Mouse (Mus musculus): ENCODE results near the gene Nhsl1. TPM values are rescaled to one million over a fixed set of nuclear protein-coding genes. Genes with fewer than 3 reads are reported as not detected.

Gene Nhsl1
- polyA plus RNA-seq, 1 experiment from 2014 or later: 12.9 TPM

GRCm38 (mm10) chr10:18482558-18483141, 163.9 kb downstream of the Nhsl1 start:
- Histone ChIP-seq H3K9ac (no peak overlapping the region), H3K4me3 (no peak overlapping the region)

GRCm38 (mm10) chr10:18483658-18484057, 164.9 kb downstream of the Nhsl1 start:
- no peak overlapping the region for H3K4me3 ChIP-seq
- H3K36me3 ChIP-seq (replicated peaks): no peaks in the 10 kb centered on the region
- H3K9ac ChIP-seq: no peak overlapping the region
- no peaks in the 10 kb centered on the region for H3K9me3 ChIP-seq
- H3K4me2 ChIP-seq: no peak overlapping the region
- no peaks in the 10 kb centered on the region for H3K27me3 ChIP-seq (replicated peaks)
- H3K27ac ChIP-seq: no peak overlapping the region
- 80% methylated on average over 3 of the region's 3 CpGs for WGBS
- ATAC-seq (replicated peaks): no peak
- H3K4me1 ChIP-seq: peaks cover 8% of the 10 kb centered on the region

More at GRCm38 (mm10) chr10:18482558-18483141, 163.9 kb downstream of the Nhsl1 start:
- 14% methylated on average over 4 of the region's 4 CpGs for WGBS
- Histone ChIP-seq H3K36me3 (replicated peaks) (no peaks in the 10 kb centered on the region), H3K27ac (peak overlapping the region; percentile 69), H3K9me3 (no peaks in the 10 kb centered on the region), H3K27me3 (replicated peaks) (no peaks in the 10 kb centered on the region), H3K4me1 (peaks cover 8% of the 10 kb centered on the region), H3K4me2 (no peak overlapping the region)
- ATAC-seq (replicated peaks): peak; percentile 70

DNA sequence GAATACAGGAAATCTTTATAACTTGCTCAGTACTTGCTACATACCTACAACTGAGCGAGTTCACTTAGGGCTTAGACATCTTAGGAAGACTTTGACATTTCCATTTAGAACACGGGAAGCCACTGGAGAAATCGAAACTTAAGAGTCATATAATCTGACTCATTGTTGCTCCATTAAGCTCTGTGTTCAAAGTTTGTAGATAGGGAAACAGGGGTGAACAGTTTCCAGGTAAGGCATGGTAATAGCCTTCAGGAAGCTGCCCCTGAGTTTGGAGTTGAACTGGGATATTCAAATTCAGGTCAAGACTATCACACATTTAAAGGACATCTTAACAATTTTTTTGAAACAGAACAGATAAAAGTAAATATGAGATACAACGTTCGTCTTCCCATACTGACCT, 165.9 kb downstream of the Nhsl1 start:
- H3K4me1 ChIP-seq: peaks cover 8% of the 10 kb centered on the region
- no peak overlapping the region for H3K9ac ChIP-seq
- H3K4me3 ChIP-seq: no peak overlapping the region
- no peaks in the 10 kb centered on the region for H3K9me3 ChIP-seq
- 95% methylated on average over 5 of the region's 5 CpGs for WGBS
- no peak for ATAC-seq (replicated peaks)
- H3K36me3 ChIP-seq (replicated peaks): no peaks in the 10 kb centered on the region
- no peaks in the 10 kb centered on the region for H3K27me3 ChIP-seq (replicated peaks)
- H3K4me2 ChIP-seq: no peak overlapping the region
- H3K27ac ChIP-seq: no peak overlapping the region

DNA sequence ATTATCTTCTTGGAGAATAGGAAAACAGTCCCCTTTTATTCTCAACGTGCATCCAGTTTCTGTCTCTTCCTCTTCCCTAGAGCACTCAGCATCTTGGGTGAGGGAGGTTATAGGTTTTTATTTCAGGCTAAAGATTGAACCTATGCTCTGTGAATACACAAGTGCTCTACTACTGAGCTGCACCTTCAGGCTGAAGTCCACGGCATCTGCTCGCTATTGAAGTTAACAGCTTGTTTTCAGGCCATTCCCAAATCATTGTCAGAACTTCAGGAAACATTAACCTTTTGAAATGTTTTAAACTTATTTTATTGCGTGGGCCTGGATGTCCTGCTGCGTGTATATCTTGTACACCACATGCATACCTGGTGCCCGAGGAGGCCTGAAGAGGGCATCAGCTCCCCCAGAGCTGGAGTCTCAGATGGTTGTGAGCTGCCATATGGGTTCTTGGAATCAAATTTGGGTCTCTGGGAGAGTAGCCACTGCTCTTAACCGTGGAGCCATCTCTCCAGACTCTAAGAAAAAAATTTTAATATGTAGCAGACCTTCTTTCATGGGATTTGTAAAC, 169.5 kb downstream of the Nhsl1 start:
- H3K4me2 ChIP-seq: no peak overlapping the region
- no peaks in the 10 kb centered on the region for H3K9me3 ChIP-seq
- no peak for ATAC-seq (replicated peaks)
- no peak overlapping the region for H3K4me3 ChIP-seq
- no peaks in the 10 kb centered on the region for H3K27me3 ChIP-seq (replicated peaks)
- no peak overlapping the region for H3K9ac ChIP-seq
- 86% methylated on average over 7 of the region's 7 CpGs for WGBS
- no peaks in the 10 kb centered on the region for H3K36me3 ChIP-seq (replicated peaks)
- H3K27ac ChIP-seq: no peak overlapping the region
- H3K4me1 ChIP-seq: no peaks in the 10 kb centered on the region

DNA sequence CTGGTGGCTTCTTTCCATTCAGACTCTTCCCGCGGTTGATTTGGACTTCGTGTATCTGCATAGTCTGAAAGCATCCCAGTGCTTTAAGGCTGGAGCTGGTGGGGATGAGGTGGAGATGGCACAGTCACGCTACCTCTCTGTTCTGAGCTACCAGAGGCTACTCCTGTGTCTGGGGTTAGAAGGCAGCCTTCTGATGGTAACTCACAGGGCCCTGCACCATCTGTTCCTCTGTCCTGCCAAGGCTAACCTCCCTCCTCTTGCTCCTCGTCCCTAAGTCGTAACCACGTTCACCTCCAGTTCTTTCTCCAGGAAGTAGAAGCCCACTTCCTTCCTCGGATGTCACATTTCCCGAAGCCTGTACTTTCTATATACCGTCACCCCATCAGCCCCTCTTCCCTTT, 171.2 kb downstream of the Nhsl1 start:
- no peaks in the 10 kb centered on the region for H3K27me3 ChIP-seq (replicated peaks)
- no peak overlapping the region for H3K4me3 ChIP-seq
- no peak for ATAC-seq (replicated peaks)
- no peak overlapping the region for H3K4me2 ChIP-seq
- WGBS: 94% methylated on average over 10 of the region's 10 CpGs
- H3K36me3 ChIP-seq (replicated peaks): no peaks in the 10 kb centered on the region
- no peaks in the 10 kb centered on the region for H3K4me1 ChIP-seq
- no peaks in the 10 kb centered on the region for H3K9me3 ChIP-seq
- H3K9ac ChIP-seq: no peak overlapping the region
- H3K27ac ChIP-seq: no peak overlapping the region

DNA sequence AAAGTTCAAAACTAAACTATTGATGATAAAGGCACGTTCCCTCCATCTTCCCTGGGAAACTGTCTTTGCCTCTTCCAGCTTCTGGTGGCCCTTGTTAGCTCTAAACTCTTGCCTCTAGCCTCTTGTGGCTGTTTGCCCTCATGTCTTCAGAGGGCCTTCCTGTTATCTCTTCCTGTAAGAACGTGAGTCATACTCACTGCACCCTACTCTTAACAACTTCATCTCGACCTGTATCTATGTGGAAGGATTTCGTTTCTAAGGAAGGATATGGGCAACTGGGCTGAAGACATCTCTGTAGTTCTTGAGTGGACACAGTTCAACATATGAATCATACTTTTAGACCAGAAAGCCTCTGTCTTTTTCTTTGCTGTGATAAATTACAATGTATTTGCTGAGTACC, 173.2 kb downstream of the Nhsl1 start:
- Histone ChIP-seq H3K9ac (no peak overlapping the region), H3K4me3 (no peak overlapping the region), H3K27ac (no peak overlapping the region), H3K36me3 (replicated peaks) (no peaks in the 10 kb centered on the region), H3K9me3 (no peaks in the 10 kb centered on the region), H3K27me3 (replicated peaks) (no peaks in the 10 kb centered on the region), H3K4me2 (no peak overlapping the region), H3K4me1 (no peaks in the 10 kb centered on the region)
- WGBS: 92% methylated on average over 4 of the region's 4 CpGs
- ATAC-seq (replicated peaks): no peak

- no peak for ATAC-seq (replicated peaks)
- H3K27ac ChIP-seq: no peak overlapping the region
- no peak overlapping the region for H3K4me2 ChIP-seq
- H3K36me3 ChIP-seq (replicated peaks): no peaks in the 10 kb centered on the region
- H3K4me1 ChIP-seq: no peaks in the 10 kb centered on the region
- no peak overlapping the region for H3K9ac ChIP-seq
- H3K4me3 ChIP-seq: no peak overlapping the region
- H3K27me3 ChIP-seq (replicated peaks): no peaks in the 10 kb centered on the region
- WGBS: 93% methylated on average over 11 of the region's 11 CpGs
- no peaks in the 10 kb centered on the region for H3K9me3 ChIP-seq
These were observed 174.5 kb downstream of the Nhsl1 start for GRCm38 (mm10) chr10:18493010-18493894.

DNA sequence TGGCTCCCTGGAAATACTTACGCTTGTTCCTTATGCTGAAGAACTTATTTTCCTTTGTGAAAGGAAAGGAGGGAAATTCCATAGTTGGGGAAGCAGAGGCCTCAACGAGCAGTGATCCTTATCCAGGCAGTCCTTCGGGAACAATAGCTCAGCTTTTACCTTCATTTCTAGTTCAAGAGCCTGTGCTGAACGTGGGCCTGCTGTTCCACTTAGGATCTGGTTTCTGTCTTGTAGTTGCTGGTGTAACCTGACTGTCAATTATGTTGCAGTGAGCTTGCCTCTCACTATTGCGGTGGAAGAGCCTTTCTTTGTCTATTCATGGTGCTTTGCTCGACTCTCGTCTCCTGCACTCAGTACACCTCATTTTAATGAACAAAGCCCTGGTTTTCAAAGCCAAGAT, 175.5 kb downstream of the Nhsl1 start:
- no peaks in the 10 kb centered on the region for H3K4me1 ChIP-seq
- 41% methylated on average over 7 of the region's 7 CpGs for WGBS
- H3K4me3 ChIP-seq: no peak overlapping the region
- H3K36me3 ChIP-seq (replicated peaks): no peaks in the 10 kb centered on the region
- no peaks in the 10 kb centered on the region for H3K9me3 ChIP-seq
- no peak overlapping the region for H3K9ac ChIP-seq
- no peak for ATAC-seq (replicated peaks)
- H3K4me2 ChIP-seq: no peak overlapping the region
- peak overlapping the region; percentile 12; the same call in 1 of the 2 replicates for H3K27ac ChIP-seq
- no peaks in the 10 kb centered on the region for H3K27me3 ChIP-seq (replicated peaks)

- no peaks in the 10 kb centered on the region for H3K9me3 ChIP-seq
- 77% methylated on average over 7 of the region's 7 CpGs for WGBS
- no peaks in the 10 kb centered on the region for H3K27me3 ChIP-seq (replicated peaks)
- no peak overlapping the region for H3K4me2 ChIP-seq
- no peak overlapping the region for H3K27ac ChIP-seq
- no peak overlapping the region for H3K4me3 ChIP-seq
- no peaks in the 10 kb centered on the region for H3K4me1 ChIP-seq
- H3K36me3 ChIP-seq (replicated peaks): no peaks in the 10 kb centered on the region
- H3K9ac ChIP-seq: no peak overlapping the region
- no peak for ATAC-seq (replicated peaks)
These were observed 178.3 kb downstream of the Nhsl1 start for GRCm38 (mm10) chr10:18497066-18497465.

- WGBS: 51% methylated on average over 3 of the region's 3 CpGs
- H3K9me3 ChIP-seq: no peaks in the 10 kb centered on the region
- ATAC-seq (replicated peaks): no peak
- no peaks in the 10 kb centered on the region for H3K27me3 ChIP-seq (replicated peaks)
- no peak overlapping the region for H3K4me3 ChIP-seq
- H3K9ac ChIP-seq: no peak overlapping the region
- no peaks in the 10 kb centered on the region for H3K36me3 ChIP-seq (replicated peaks)
- H3K4me2 ChIP-seq: no peak overlapping the region
- H3K27ac ChIP-seq: no peak overlapping the region
- H3K4me1 ChIP-seq: peaks cover 12% of the 10 kb centered on the region
These were observed 183.2 kb downstream of the Nhsl1 start for GRCm38 (mm10) chr10:18501997-18502396.

DNA sequence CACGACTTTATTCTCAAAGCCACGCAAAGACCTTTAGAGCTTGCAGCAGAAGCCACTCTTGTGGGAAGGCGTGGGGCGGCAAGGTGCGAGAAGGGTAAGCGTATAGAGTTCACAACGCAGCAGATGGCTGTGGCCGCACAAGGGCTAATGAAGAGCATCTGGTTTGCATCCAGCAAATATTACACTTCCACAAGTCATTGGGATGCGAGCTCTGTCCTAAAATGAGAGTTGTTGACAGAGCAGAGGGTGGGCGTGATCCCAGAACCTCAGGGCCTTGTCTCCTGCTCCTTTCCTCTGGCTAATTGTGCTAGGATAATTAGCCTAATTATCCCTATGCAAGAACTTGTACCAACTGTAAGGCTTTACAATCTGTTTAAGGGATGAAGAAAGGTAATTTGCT, 186.9 kb downstream of the Nhsl1 start:
- H3K27ac ChIP-seq: 0 out of 2 replicates have a peak overlapping the region, but pooled peaks have one; percentile 2
- WGBS: 82% methylated on average over 10 of the region's 10 CpGs
- no peak overlapping the region for H3K4me2 ChIP-seq
- no peaks in the 10 kb centered on the region for H3K9me3 ChIP-seq
- ATAC-seq (replicated peaks): no peak
- no peaks in the 10 kb centered on the region for H3K27me3 ChIP-seq (replicated peaks)
- H3K4me1 ChIP-seq: peaks cover 19% of the 10 kb centered on the region
- no peak overlapping the region for H3K4me3 ChIP-seq
- no peak overlapping the region for H3K9ac ChIP-seq
- H3K36me3 ChIP-seq (replicated peaks): no peaks in the 10 kb centered on the region

DNA sequence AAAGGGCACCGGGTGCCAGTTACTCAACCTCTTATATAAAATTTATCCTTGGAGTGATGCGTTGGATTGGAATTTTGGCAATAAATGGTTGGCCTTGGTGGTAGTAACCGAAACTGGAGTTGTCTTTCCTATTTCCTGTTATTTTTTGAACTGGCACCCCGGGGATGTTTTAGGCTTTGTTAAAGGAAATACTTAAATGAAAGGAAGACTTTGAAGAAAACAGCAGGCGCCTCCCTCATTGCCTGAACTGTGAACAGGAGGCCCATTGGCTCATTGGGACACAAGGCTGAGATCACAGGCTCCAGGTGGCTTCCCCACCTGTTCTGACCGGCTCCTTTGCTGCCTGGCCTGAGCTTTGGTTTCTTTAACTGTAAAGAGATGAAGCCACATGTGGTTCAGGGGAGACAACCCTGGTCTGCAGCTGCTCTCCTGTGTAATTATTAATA, 187.7 kb downstream of the Nhsl1 start:
- H3K4me2 ChIP-seq: no peak overlapping the region

More for the DNA sequence above, 187.7 kb downstream of the Nhsl1 start:
- Histone ChIP-seq H3K4me1 (peaks cover 19% of the 10 kb centered on the region), H3K36me3 (replicated peaks) (no peaks in the 10 kb centered on the region), H3K9me3 (no peaks in the 10 kb centered on the region), H3K27ac (no peak overlapping the region), H3K9ac (no peak overlapping the region), H3K4me3 (no peak overlapping the region), H3K27me3 (replicated peaks) (no peaks in the 10 kb centered on the region)
- WGBS: 73% methylated on average over 6 of the region's 6 CpGs
- ATAC-seq (replicated peaks): peak; percentile 55; the same call in 1 of the 2 replicates

Measured in midbrain, embryonic 15.5 days (tissue).